In genomic region chr12:110935983-110936620, GRCm38 (mm10) we compare ENCODE assay signal across 1 mouse cellular context.
A peak's percentile ranks its signal among the peaks of the same experiment; 100 is the strongest.
TF ChIP-seq lines count a peak whose summit lies in the region.

No protein-coding gene starts in this region.

TF ChIP-seq in MEL, 35 proteins besides CTCF, POLR2A, EP300 and RAD21 (continued from another document):
- TF ChIP-seq ELF1 (IDR thresholded peaks at IDR 0.05; ENCODE audit: low read depth, low read length) (no peak), SMC3 (IDR thresholded peaks at IDR 0.05; ENCODE audit: low read depth, low read length) (peak; percentile 98), MAZ (IDR thresholded peaks at IDR 0.05; ENCODE audit: low read depth, low read length) (0 out of 2 replicates have a peak, but pooled peaks have one; percentile 34), GABPA (IDR thresholded peaks at IDR 0.05; ENCODE audit: low read depth, low read length) (no peak), MAFK (IDR thresholded peaks at IDR 0.05; ENCODE audit: borderline replicate concordance, low read depth, low read length) (no peak), ETS1 (IDR thresholded peaks at IDR 0.05; ENCODE audit: low read depth, low read length) (no peak), UBTF (IDR thresholded peaks at IDR 0.05; ENCODE audit: borderline replicate concordance, insufficient read depth, low read depth, low read length) (no peak), MXI1 (IDR thresholded peaks at IDR 0.05; ENCODE audit: low read depth, low read length) (no peak)
